Mouse (Mus musculus): ENCODE data around the gene Rbm28.

Gene Rbm28

DNA sequence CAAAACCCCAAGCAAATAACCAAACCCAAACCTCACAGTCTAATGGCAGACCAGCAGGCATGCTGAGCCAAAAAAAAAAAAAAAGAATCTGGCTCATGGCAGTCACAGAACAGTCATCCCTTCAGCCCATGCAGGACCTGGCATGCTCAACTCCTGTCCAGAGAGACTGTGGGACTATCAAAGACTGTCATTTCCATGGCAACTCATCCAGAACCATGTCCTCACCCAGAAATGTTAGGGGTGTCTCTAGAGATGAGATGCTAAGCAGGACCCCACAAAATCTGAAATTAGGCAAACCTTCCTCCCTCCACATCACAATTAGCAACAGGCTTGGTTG is 90.7 kb downstream of the Rbm28 start:
- no peak for DNase-seq (ENCODE audit: low spot score)

Measured in testis, postnatal 10 days (tissue).